In the genomic region with DNA sequence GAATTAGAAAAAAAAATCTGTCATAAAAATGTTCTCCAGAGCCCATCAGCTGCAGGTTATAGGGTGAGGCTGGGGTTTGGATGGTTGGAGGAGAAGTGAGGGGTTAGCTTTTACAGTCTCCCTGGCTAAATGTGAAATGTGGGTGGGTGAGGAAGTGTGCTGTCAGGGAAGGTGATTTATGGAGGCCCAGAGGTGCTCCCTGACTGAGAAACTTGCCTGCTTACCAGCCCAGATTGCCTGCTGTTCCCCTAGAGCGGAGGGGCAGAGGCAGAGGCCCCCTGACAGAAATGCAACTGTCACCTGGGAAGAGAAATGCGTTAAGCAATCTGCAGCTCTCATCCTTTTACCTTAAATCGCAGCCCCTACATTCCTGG, we compare ENCODE assay signal across 16 mouse cellular contexts.
A peak's percentile ranks its signal among the peaks of the same experiment; 100 is the strongest.
DNase-seq lines count a peak whose midpoint lies in the region; ATAC-seq lines count a peak whose summit lies in the region.
"Had no signal": no experiment of that assay in that cellular context is flagged by ENCODE, and none has a peak within 500 bp of the region (broad histone marks: within the 10 kb centered on the region; RNA-seq: fewer than 3 reads in every experiment).

No protein-coding gene starts in this region.

- 0 out of 2 replicates have a peak, but pooled peaks have one; percentile 2 for ATAC-seq in hindbrain, embryonic 16.5 days
- no peak for ATAC-seq in hindbrain, embryonic 14.5 days (ENCODE audit: low FRiP score)
- peak; percentile 33; the same call in 1 of the 2 replicates for ATAC-seq in neural tube, embryonic 13.5 days (ENCODE audit: low read depth)
- ATAC-seq in intestine, embryonic 15.5 days: peak; percentile 55
- ATAC-seq in stomach, embryonic 16.5 days (ENCODE audit: insufficient read depth, low FRiP score): peak; percentile 24; the same call in 1 of the 2 replicates
- ATAC-seq: forebrain, embryonic 13.5 days had no signal

- no peaks in the 10 kb centered on the region; the same call in 1 of the 2 replicates for H3K4me1 ChIP-seq in hindbrain, embryonic 16.5 days (ENCODE audit: control insufficient read depth, insufficient read depth, low read depth, low read length)
- H3K4me1 ChIP-seq in hindbrain, embryonic 14.5 days (replicated peaks; ENCODE audit: control insufficient read depth, insufficient read depth, low read length): 0 out of 2 replicates have a peak, but pooled peaks cover 8% of the 10 kb centered on the region
- H3K4me1 ChIP-seq in neural tube, embryonic 13.5 days (replicated peaks): peaks cover 32% of the 10 kb centered on the region
- H3K4me1 ChIP-seq in intestine, embryonic 15.5 days (replicated peaks): peaks cover 12% of the 10 kb centered on the region
- peaks cover 12% of the 10 kb centered on the region for H3K4me1 ChIP-seq in stomach, embryonic 16.5 days (ENCODE audit: control insufficient read depth, insufficient read depth, low read length)

- DNase-seq in hindbrain, embryonic 14.5 days (ENCODE audit: low spot score): no peak
- DNase-seq in neural tube, embryonic 10.5 days (ENCODE audit: extremely low spot score, low spot score): no peak
- no peak for DNase-seq in spleen, postnatal 14 days (ENCODE audit: low spot score in 2 of 2)
- DNase-seq: adrenal gland, postnatal 25 days; cerebellum, adult 18-20 months; heart, postnatal 4 days; kidney, adult 18-20 months; left cerebral cortex, postnatal 4 days; lung, postnatal 10 days had no signal

- H3K4me3 ChIP-seq in hindbrain, embryonic 16.5 days (ENCODE audit: low read length): no peak overlapping the region
- no peak overlapping the region for H3K4me3 ChIP-seq in hindbrain, embryonic 14.5 days (replicated peaks; ENCODE audit: low read length)
- H3K4me3 ChIP-seq in neural tube, embryonic 13.5 days: no peak overlapping the region
- no peak overlapping the region for H3K4me3 ChIP-seq in intestine, embryonic 15.5 days (replicated peaks)
- no peak overlapping the region for H3K4me3 ChIP-seq in stomach, embryonic 16.5 days (replicated peaks; ENCODE audit: low read length)
- H3K4me3 ChIP-seq: forebrain, embryonic 13.5 days; heart, embryonic 13.5 days; liver, embryonic 15.5 days had no signal

- no peak overlapping the region for H3K27ac ChIP-seq in hindbrain, embryonic 16.5 days (ENCODE audit: low read depth, low read length)
- H3K27ac ChIP-seq in hindbrain, embryonic 14.5 days: no peak overlapping the region
- H3K27ac ChIP-seq in neural tube, embryonic 13.5 days (replicated peaks): 0 out of 2 replicates have a peak overlapping the region, but pooled peaks have one; percentile 13
- H3K27ac ChIP-seq in intestine, embryonic 15.5 days: peak overlapping the region; percentile 1; the same call in 1 of the 2 replicates
- peak overlapping the region; percentile 59 for H3K27ac ChIP-seq in stomach, embryonic 16.5 days (ENCODE audit: low read length)
- H3K27ac ChIP-seq: forebrain, embryonic 13.5 days; heart, embryonic 13.5 days; liver, embryonic 15.5 days had no signal

- no peaks in the 10 kb centered on the region for H3K9me3 ChIP-seq in hindbrain, embryonic 16.5 days (ENCODE audit: control insufficient read depth, low read length)
- no peaks in the 10 kb centered on the region for H3K9me3 ChIP-seq in hindbrain, embryonic 14.5 days (ENCODE audit: control insufficient read depth, low read length)
- no peaks in the 10 kb centered on the region for H3K9me3 ChIP-seq in neural tube, embryonic 13.5 days
- H3K9me3 ChIP-seq in intestine, embryonic 15.5 days: no peaks in the 10 kb centered on the region
- no peaks in the 10 kb centered on the region for H3K9me3 ChIP-seq in stomach, embryonic 16.5 days (replicated peaks; ENCODE audit: control insufficient read depth, low read length)
- H3K9me3 ChIP-seq: forebrain, embryonic 13.5 days; liver, embryonic 15.5 days had no signal

- H3K9ac ChIP-seq in hindbrain, embryonic 16.5 days (ENCODE audit: low read depth, low read length): no peak overlapping the region
- H3K9ac ChIP-seq in hindbrain, embryonic 14.5 days: no peak overlapping the region
- H3K9ac ChIP-seq in neural tube, embryonic 13.5 days: no peak overlapping the region
- H3K9ac ChIP-seq in intestine, embryonic 15.5 days: no peak overlapping the region
- no peak overlapping the region for H3K9ac ChIP-seq in stomach, embryonic 16.5 days (ENCODE audit: low read length)
- H3K9ac ChIP-seq: forebrain, embryonic 13.5 days; heart, embryonic 13.5 days; liver, embryonic 15.5 days had no signal

- 63% methylated on average over 3 of the region's 3 CpGs for WGBS in hindbrain, embryonic 16.5 days
- 57% methylated on average over 3 of the region's 3 CpGs for WGBS in hindbrain, embryonic 14.5 days
- 26% methylated on average over 3 of the region's 3 CpGs for WGBS in neural tube, embryonic 13.5 days
- WGBS in intestine, embryonic 15.5 days: 22% methylated on average over 3 of the region's 3 CpGs
- WGBS in stomach, embryonic 16.5 days: 19% methylated on average over 3 of the region's 3 CpGs

- H3K4me2 ChIP-seq in hindbrain, embryonic 16.5 days (ENCODE audit: low read length): no peak overlapping the region
- no peak overlapping the region for H3K4me2 ChIP-seq in hindbrain, embryonic 14.5 days (replicated peaks)
- no peak overlapping the region for H3K4me2 ChIP-seq in neural tube, embryonic 13.5 days
- H3K4me2 ChIP-seq in intestine, embryonic 15.5 days (replicated peaks): no peak overlapping the region
- no peak overlapping the region for H3K4me2 ChIP-seq in stomach, embryonic 16.5 days (ENCODE audit: low read depth, low read length)
- H3K4me2 ChIP-seq: forebrain, embryonic 13.5 days; heart, embryonic 13.5 days; liver, embryonic 15.5 days had no signal

- H3K27me3 ChIP-seq in hindbrain, embryonic 16.5 days (replicated peaks; ENCODE audit: control insufficient read depth, insufficient read depth, low read length): no peaks in the 10 kb centered on the region
- no peaks in the 10 kb centered on the region for H3K27me3 ChIP-seq in hindbrain, embryonic 14.5 days (ENCODE audit: control insufficient read depth, insufficient read depth, low read length)
- no peaks in the 10 kb centered on the region for H3K27me3 ChIP-seq in neural tube, embryonic 13.5 days
- H3K27me3 ChIP-seq in intestine, embryonic 15.5 days (replicated peaks): no peaks in the 10 kb centered on the region
- no peaks in the 10 kb centered on the region for H3K27me3 ChIP-seq in stomach, embryonic 16.5 days (ENCODE audit: control insufficient read depth, insufficient read depth, low read length)
- H3K27me3 ChIP-seq: forebrain, embryonic 13.5 days; heart, embryonic 13.5 days; liver, embryonic 15.5 days had no signal

- H3K36me3 ChIP-seq in hindbrain, embryonic 16.5 days (ENCODE audit: control insufficient read depth, insufficient read depth, low read length): no peaks in the 10 kb centered on the region
- H3K36me3 ChIP-seq in hindbrain, embryonic 14.5 days (replicated peaks; ENCODE audit: control insufficient read depth, insufficient read depth): no peaks in the 10 kb centered on the region
- H3K36me3 ChIP-seq in neural tube, embryonic 13.5 days: no peaks in the 10 kb centered on the region
- H3K36me3 ChIP-seq in intestine, embryonic 15.5 days: no peaks in the 10 kb centered on the region
- H3K36me3 ChIP-seq in stomach, embryonic 16.5 days (ENCODE audit: control insufficient read depth, insufficient read depth, low read length): no peaks in the 10 kb centered on the region
- H3K36me3 ChIP-seq: heart, embryonic 13.5 days; liver, embryonic 15.5 days had no signal

Comparison
In these comparisons a context has a peak if more than half of its experiments do, and no peak if none do; other contexts are left out.
1. H3K27ac ChIP-seq: peak in neural tube, embryonic 13.5 days (single experiment), intestine, embryonic 15.5 days (single experiment) and stomach, embryonic 16.5 days (single experiment); none in hindbrain, embryonic 16.5 days (single experiment) and hindbrain, embryonic 14.5 days (single experiment).